In the genomic region with DNA sequence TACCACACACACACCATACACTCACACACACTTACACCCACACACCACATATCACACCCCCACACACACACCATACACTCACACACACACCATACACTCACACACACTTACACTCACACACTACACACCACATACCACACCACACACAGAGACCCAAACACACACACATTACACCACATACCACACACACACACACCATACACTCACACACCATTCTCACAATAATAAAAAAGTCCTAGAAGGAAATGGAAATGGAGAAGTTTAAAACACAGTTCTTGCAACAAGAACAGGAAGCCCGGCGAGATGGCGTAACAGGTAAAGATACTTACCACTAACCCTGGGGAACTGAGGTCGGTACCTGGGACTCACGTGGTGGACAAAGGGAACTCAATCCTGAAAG, we compare ENCODE assay signal across 25 mouse cellular contexts. TPM values are rescaled to one million over a fixed set of nuclear protein-coding genes. Genes with fewer than 3 reads are reported as not detected.
DNase-seq lines count a peak whose midpoint lies in the region; ATAC-seq lines count a peak whose summit lies in the region.
"Had no signal": no experiment of that assay in that cellular context is flagged by ENCODE, and none has a peak within 500 bp of the region (broad histone marks: within the 10 kb centered on the region; RNA-seq: fewer than 3 reads in every experiment).

No protein-coding gene starts in this region.

- H3K9me3 ChIP-seq in kidney, embryonic 16.5 days (ENCODE audit: low read length) = peaks cover 11% of the 10 kb centered on the region
- H3K9me3 ChIP-seq in kidney, embryonic 14.5 days (ENCODE audit: control insufficient read depth, low read length) = peaks cover 10% of the 10 kb centered on the region
- 0 out of 2 replicates have a peak, but pooled peaks cover 4% of the 10 kb centered on the region for H3K9me3 ChIP-seq in limb, embryonic 10.5 days (replicated peaks)
- H3K9me3 ChIP-seq: embryonic facial prominence, embryonic 15.5 days had no signal

- no peak overlapping the region for H3K27ac ChIP-seq in kidney, embryonic 16.5 days (ENCODE audit: low read length)
- H3K27ac ChIP-seq in kidney, embryonic 14.5 days (ENCODE audit: low read depth, low read length) = no peak overlapping the region
- no peak overlapping the region for H3K27ac ChIP-seq in limb, embryonic 10.5 days
- H3K27ac ChIP-seq: embryonic facial prominence, embryonic 15.5 days; forebrain, embryonic 15.5 days; kidney, embryonic 15.5 days; liver, embryonic 14.5 days; lung, embryonic 15.5 days; macrophage had no signal

- 89% methylated on average over 5 of the region's 5 CpGs for WGBS in kidney, embryonic 16.5 days
- 93% methylated on average over 5 of the region's 5 CpGs for WGBS in kidney, embryonic 14.5 days
- 95% methylated on average over 5 of the region's 5 CpGs for WGBS in limb, embryonic 10.5 days

- H3K27me3 ChIP-seq in kidney, embryonic 16.5 days (ENCODE audit: insufficient read depth, low read length) = no peaks in the 10 kb centered on the region
- H3K27me3 ChIP-seq in kidney, embryonic 14.5 days (ENCODE audit: control insufficient read depth, insufficient read depth, low read length) = no peaks in the 10 kb centered on the region
- peaks cover 22% of the 10 kb centered on the region for H3K27me3 ChIP-seq in limb, embryonic 10.5 days (ENCODE audit: low read depth, poor library complexity, severe bottlenecking)
- H3K27me3 ChIP-seq: embryonic facial prominence, embryonic 15.5 days; forebrain, embryonic 15.5 days had no signal

- no peak for DNase-seq in frontal cortex, postnatal 14 days (ENCODE audit: low spot score in 2 of 2)
- DNase-seq in adrenal gland, postnatal 36 days = no peak
- DNase-seq in limb, embryonic 10.5 days (ENCODE audit: low spot score) = no peak
- DNase-seq: adrenal gland, postnatal 14 days; cerebellum, postnatal 25 days; embryo, embryonic 11 days; gastrocnemius, postnatal 14 days; heart, adult 2 months; heart, postnatal 4 days; layer of hippocampus, adult 9-11 months; right cerebral cortex, postnatal 14 days; thymus, postnatal 14 days had no signal

- H3K4me1 ChIP-seq in kidney, embryonic 16.5 days (ENCODE audit: insufficient read depth, low read length) = no peaks in the 10 kb centered on the region
- H3K4me1 ChIP-seq in kidney, embryonic 14.5 days (ENCODE audit: control insufficient read depth, insufficient read depth, low read length) = no peaks in the 10 kb centered on the region
- H3K4me1 ChIP-seq in limb, embryonic 10.5 days = no peaks in the 10 kb centered on the region
- H3K4me1 ChIP-seq: embryonic facial prominence, embryonic 15.5 days; forebrain, embryonic 15.5 days; kidney, embryonic 15.5 days; lung, embryonic 15.5 days had no signal

- no peak overlapping the region for H3K9ac ChIP-seq in kidney, embryonic 16.5 days (replicated peaks; ENCODE audit: low read length)
- no peak overlapping the region for H3K9ac ChIP-seq in kidney, embryonic 14.5 days (ENCODE audit: low read depth, low read length)
- H3K9ac ChIP-seq: embryonic facial prominence, embryonic 15.5 days; forebrain, embryonic 15.5 days; kidney, embryonic 15.5 days; liver, embryonic 14.5 days; lung, embryonic 15.5 days had no signal

- H3K36me3 ChIP-seq in kidney, embryonic 16.5 days (ENCODE audit: insufficient read depth, low read length) = no peaks in the 10 kb centered on the region
- H3K36me3 ChIP-seq in kidney, embryonic 14.5 days (ENCODE audit: control insufficient read depth, insufficient read depth, low read length) = no peaks in the 10 kb centered on the region
- H3K36me3 ChIP-seq in limb, embryonic 10.5 days = no peaks in the 10 kb centered on the region
- H3K36me3 ChIP-seq: embryonic facial prominence, embryonic 15.5 days; forebrain, embryonic 15.5 days; lung, embryonic 15.5 days had no signal

- ATAC-seq in kidney, embryonic 16.5 days (ENCODE audit: low FRiP score, low TSS enrichment) = peak; percentile 9; the same call in 1 of the 2 replicates
- no peak for ATAC-seq in kidney, embryonic 14.5 days (ENCODE audit: low FRiP score, low TSS enrichment)
- peak; percentile 63 for ATAC-seq in common myeloid progenitor, adult 5-6 weeks (replicated peaks; ENCODE audit: low read depth, poor library complexity, severe bottlenecking)
- peak; percentile 68 for ATAC-seq in megakaryocyte progenitor cell, adult 5-6 weeks (replicated peaks; ENCODE audit: poor library complexity)
- ATAC-seq: forebrain, embryonic 15.5 days; hindbrain, embryonic 16.5 days; intestine, embryonic 16.5 days had no signal

- H3K4me2 ChIP-seq in kidney, embryonic 16.5 days (replicated peaks; ENCODE audit: low read depth, low read length) = no peak overlapping the region
- H3K4me2 ChIP-seq in kidney, embryonic 14.5 days (replicated peaks; ENCODE audit: low read depth, low read length) = no peak overlapping the region
- H3K4me2 ChIP-seq: embryonic facial prominence, embryonic 15.5 days; forebrain, embryonic 15.5 days; kidney, embryonic 15.5 days; lung, embryonic 15.5 days; midbrain, embryonic 11.5 days had no signal

- H3K4me3 ChIP-seq in kidney, embryonic 16.5 days (ENCODE audit: low read length) = no peak overlapping the region
- H3K4me3 ChIP-seq in kidney, embryonic 14.5 days (ENCODE audit: low read length) = no peak overlapping the region
- H3K4me3 ChIP-seq in limb, embryonic 10.5 days = no peak overlapping the region
- H3K4me3 ChIP-seq: embryonic facial prominence, embryonic 15.5 days; forebrain, embryonic 15.5 days; heart, adult 2 months; kidney, embryonic 15.5 days; lung, embryonic 15.5 days had no signal

RNA-seq across cellular contexts. Expression of gene Chac1, which starts 5.8 kb away (rescaled TPM):
- 0.86 and 1.3 TPM in 2 replicates for polyA plus RNA-seq in kidney, embryonic 16.5 days (2015; fragmentation: Nextera tagmentation; extraction: Ambion mirVana)
- polyA plus RNA-seq in kidney, embryonic 14.5 days (2014; fragmentation: Nextera tagmentation; extraction: Ambion mirVana) = 0.38 and 1.0 TPM in 2 replicates
- not detected in 2 replicates for total RNA-seq in common myeloid progenitor, adult 5-6 weeks (2017)
- 0.34 and 0.57 TPM in 2 replicates for total RNA-seq in megakaryocyte progenitor cell, adult 5-6 weeks (2015)
- 0.71 and 1.3 TPM in 2 replicates for total RNA-seq in megakaryocyte progenitor cell, adult 5-6 weeks (2017)
- 1 to 10 TPM; 4.6 to 9.3 TPM for total RNA-seq in adrenal gland, postnatal 36 days (2021)
- 0.62 and 0.86 TPM in 2 replicates for polyA plus RNA-seq in limb, embryonic 10.5 days (2016; fragmentation: Nextera tagmentation; extraction: Ambion mirVana)

RNA-seq across cellular contexts. Expression of gene Dll4, which starts 31.2 kb away (rescaled TPM):
- 12.9 and 13.5 TPM in 2 replicates for polyA plus RNA-seq in kidney, embryonic 16.5 days (2015; fragmentation: Nextera tagmentation; extraction: Ambion mirVana)
- 4.9 and 8.3 TPM in 2 replicates for polyA plus RNA-seq in kidney, embryonic 14.5 days (2014; fragmentation: Nextera tagmentation; extraction: Ambion mirVana)
- not detected in 2 replicates for total RNA-seq in common myeloid progenitor, adult 5-6 weeks (2017)
- total RNA-seq in megakaryocyte progenitor cell, adult 5-6 weeks (2015) = 0.05 TPM in 1 of 2 replicates, not detected in the other
- not detected in 2 replicates for total RNA-seq in megakaryocyte progenitor cell, adult 5-6 weeks (2017)
- 10 to 100 TPM in 1 of 2 experiments, 1 to 10 TPM in 1; 7.2 to 10.6 TPM for total RNA-seq in adrenal gland, postnatal 36 days (2021)
- polyA plus RNA-seq in limb, embryonic 10.5 days (2016; fragmentation: Nextera tagmentation; extraction: Ambion mirVana) = 5.3 and 6.0 TPM in 2 replicates
- polyA plus RNA-seq: macrophage had no signal
